Mouse (Mus musculus): ENCODE data around the gene Scimp. TPM values are rescaled to one million over a fixed set of nuclear protein-coding genes. Genes with fewer than 3 reads are reported as not detected.

Scimp gene
- total RNA-seq, 1 experiment, result not detected

DNA sequence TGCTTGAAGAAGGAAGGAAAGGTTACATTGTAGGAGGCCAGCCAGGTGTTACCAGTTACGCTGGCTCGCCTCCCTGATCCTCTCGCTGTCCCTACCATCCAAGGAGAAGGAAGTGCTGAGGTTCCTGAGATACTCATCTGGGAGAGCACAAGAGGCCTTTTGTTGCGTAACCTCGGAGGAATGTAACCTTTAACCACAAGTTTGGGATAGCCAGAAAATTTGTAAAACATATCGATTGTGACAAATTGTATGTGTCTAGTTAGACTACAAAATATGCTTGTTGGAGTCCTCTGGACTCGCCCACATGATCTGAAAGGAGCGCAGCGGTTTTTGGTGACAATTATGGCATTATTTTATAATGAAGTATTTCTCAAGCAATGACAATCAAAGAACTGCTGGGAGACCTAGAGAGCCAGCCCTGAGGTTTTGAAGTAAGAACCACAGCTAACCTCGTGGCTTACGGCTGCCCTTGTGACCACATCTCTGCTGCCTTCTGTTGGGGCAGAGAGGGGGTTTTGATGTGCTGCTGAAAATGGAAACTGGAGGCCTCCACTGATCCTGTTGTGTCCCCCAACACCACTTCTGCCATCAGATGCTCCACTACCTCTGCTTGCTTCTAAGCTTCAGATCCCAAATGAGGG lies 16.7 kb upstream of the Scimp start:
- DNase-seq (ENCODE audit: low read depth, low spot score), result no peak
- Histone ChIP-seq H3K9me3 (ENCODE audit: control insufficient read depth, insufficient read depth, low read depth, low read length) (no peaks in the 10 kb centered on the region), H3K36me3 (ENCODE audit: control insufficient read depth, insufficient read depth, low read length, poor library complexity, severe bottlenecking) (no peaks in the 10 kb centered on the region), H3K9ac (ENCODE audit: insufficient read depth, low read depth, low read length, poor library complexity, severe bottlenecking) (no peak overlapping the region), H3K4me1 (ENCODE audit: control insufficient read depth in 2 of 2, insufficient read depth in 2 of 2, low read length in 2 of 2, poor library complexity in 1 of 2) (no peaks in the 10 kb centered on the region), H3K27ac (ENCODE audit: insufficient read depth, low read depth, low read length, poor library complexity, severe bottlenecking) (no peak overlapping the region), H3K4me3 (ENCODE audit: insufficient read depth in 1 of 2, low read depth in 1 of 2, low read length in 2 of 2, poor library complexity in 1 of 2, severe bottlenecking in 1 of 2) (no peak overlapping the region)
- in situ Hi-C loops (cut with MboI; ENCODE audit: low sequenced_read_pairs in 2 of 2, unreplicated experiment in 2 of 2), result no loop called here
- TF ChIP-seq CHD2 (IDR thresholded peaks at IDR 0.05; ENCODE audit: low read depth, low read length) (no peak), ZC3H11A (IDR thresholded peaks at IDR 0.05; ENCODE audit: borderline replicate concordance, low read depth, low read length) (no peak), MAFK (IDR thresholded peaks at IDR 0.05; ENCODE audit: insufficient read depth, low read depth, low read length) (no peak), ZNF384 (IDR thresholded peaks at IDR 0.05; ENCODE audit: low read depth, low read length) (no peak), HCFC1 (IDR thresholded peaks at IDR 0.05; ENCODE audit: borderline replicate concordance, insufficient read depth, low read length) (no peak)

DNA sequence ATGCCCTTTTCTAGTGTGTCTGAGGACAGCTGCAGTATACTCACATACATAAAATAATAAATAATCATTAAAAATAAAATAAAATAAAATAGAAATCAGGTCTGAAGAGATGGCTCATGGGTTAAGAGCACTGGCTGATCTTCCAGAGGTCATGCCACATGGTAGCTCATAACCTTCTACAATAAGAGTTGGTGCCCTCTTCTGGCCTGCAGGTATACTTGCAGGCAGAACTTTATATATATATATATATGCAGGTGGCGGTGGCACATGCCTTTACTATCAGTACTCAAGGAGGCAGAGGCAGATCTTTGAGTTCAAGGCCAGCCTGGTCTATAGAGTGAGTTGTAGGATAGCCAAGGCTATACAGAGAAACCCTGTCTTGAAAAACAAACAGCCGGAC lies 13.8 kb upstream of the Scimp start:
- Histone ChIP-seq H3K4me3 (ENCODE audit: insufficient read depth in 1 of 2, low read depth in 1 of 2, low read length in 2 of 2, poor library complexity in 1 of 2, severe bottlenecking in 1 of 2) (no peak overlapping the region), H3K27ac (ENCODE audit: insufficient read depth, low read depth, low read length, poor library complexity, severe bottlenecking) (no peak overlapping the region), H3K36me3 (ENCODE audit: control insufficient read depth, insufficient read depth, low read length, poor library complexity, severe bottlenecking) (no peaks in the 10 kb centered on the region), H3K9me3 (ENCODE audit: control insufficient read depth, insufficient read depth, low read depth, low read length) (no peaks in the 10 kb centered on the region), H3K9ac (ENCODE audit: insufficient read depth, low read depth, low read length, poor library complexity, severe bottlenecking) (no peak overlapping the region), H3K4me1 (ENCODE audit: control insufficient read depth in 2 of 2, insufficient read depth in 2 of 2, low read length in 2 of 2, poor library complexity in 1 of 2) (no peaks in the 10 kb centered on the region)
- no peak for TF ChIP-seq HCFC1 (IDR thresholded peaks at IDR 0.05; ENCODE audit: borderline replicate concordance, insufficient read depth, low read length)
- TF ChIP-seq ZNF384 (IDR thresholded peaks at IDR 0.05; ENCODE audit: low read depth, low read length), result no peak
- TF ChIP-seq ZC3H11A (IDR thresholded peaks at IDR 0.05; ENCODE audit: borderline replicate concordance, low read depth, low read length), result no peak
- TF ChIP-seq MAFK (IDR thresholded peaks at IDR 0.05; ENCODE audit: insufficient read depth, low read depth, low read length), result no peak
- TF ChIP-seq CHD2 (IDR thresholded peaks at IDR 0.05; ENCODE audit: low read depth, low read length), result no peak
- in situ Hi-C loops (cut with MboI; ENCODE audit: low sequenced_read_pairs in 2 of 2, unreplicated experiment in 2 of 2), result no loop called here
- no peak for DNase-seq (ENCODE audit: low read depth, low spot score)

DNA sequence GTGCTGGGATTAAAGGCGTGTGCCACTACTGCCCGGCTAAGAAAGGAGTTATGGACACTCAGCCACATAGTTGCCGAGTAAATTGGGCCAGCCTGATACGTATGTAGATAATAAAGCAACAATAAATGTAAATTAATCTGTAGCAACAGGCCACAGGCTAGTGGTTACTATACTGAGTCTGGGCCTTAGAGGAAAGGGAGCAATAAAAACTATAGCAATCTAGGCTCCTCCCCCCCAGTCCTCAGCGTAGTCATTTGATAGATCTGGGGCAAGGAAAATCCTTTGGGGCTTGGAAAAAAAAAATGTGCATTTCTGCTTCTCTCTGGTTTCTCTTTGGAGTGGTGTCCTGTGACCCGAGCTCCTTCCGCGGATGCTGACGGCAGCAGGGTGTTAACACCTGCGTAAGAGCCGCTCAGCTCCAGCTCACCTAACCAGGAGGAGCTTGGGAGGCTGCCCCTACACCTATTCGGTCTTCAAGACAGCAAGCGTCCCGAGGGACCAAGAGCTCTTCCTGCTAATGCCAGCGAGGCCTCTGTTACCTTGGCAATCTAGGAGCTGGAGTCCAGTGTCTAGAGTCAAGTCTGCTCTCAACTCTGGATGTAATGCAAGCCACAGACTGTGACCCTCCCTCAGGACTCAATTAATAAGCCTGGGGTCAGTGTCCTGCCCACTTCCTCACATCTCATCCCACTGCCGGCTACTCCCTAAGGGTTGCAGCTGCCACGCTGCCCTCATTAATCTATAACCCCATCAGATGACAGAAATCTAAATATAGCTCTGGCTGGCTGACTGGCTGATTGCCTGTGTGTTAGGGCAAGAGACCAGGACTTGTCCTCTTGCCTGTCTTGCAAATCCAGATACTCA lies 9.6 kb upstream of the Scimp start:
- no peaks in the 10 kb centered on the region for H3K9me3 ChIP-seq (ENCODE audit: control insufficient read depth, insufficient read depth, low read depth, low read length)
- H3K4me3 ChIP-seq (ENCODE audit: insufficient read depth in 1 of 2, low read depth in 1 of 2, low read length in 2 of 2, poor library complexity in 1 of 2, severe bottlenecking in 1 of 2), result no peak overlapping the region
- H3K36me3 ChIP-seq (ENCODE audit: control insufficient read depth, insufficient read depth, low read length, poor library complexity, severe bottlenecking), result no peaks in the 10 kb centered on the region
- H3K9ac ChIP-seq (ENCODE audit: insufficient read depth, low read depth, low read length, poor library complexity, severe bottlenecking), result no peak overlapping the region
- no peak for DNase-seq (ENCODE audit: low read depth, low spot score)
- H3K27ac ChIP-seq (ENCODE audit: insufficient read depth, low read depth, low read length, poor library complexity, severe bottlenecking), result no peak overlapping the region
- TF ChIP-seq CHD2 (IDR thresholded peaks at IDR 0.05; ENCODE audit: low read depth, low read length), result no peak
- no peak for TF ChIP-seq ZC3H11A (IDR thresholded peaks at IDR 0.05; ENCODE audit: borderline replicate concordance, low read depth, low read length)
- no peak for TF ChIP-seq MAFK (IDR thresholded peaks at IDR 0.05; ENCODE audit: insufficient read depth, low read depth, low read length)
- no peak for TF ChIP-seq HCFC1 (IDR thresholded peaks at IDR 0.05; ENCODE audit: borderline replicate concordance, insufficient read depth, low read length)
- no peak for TF ChIP-seq ZNF384 (IDR thresholded peaks at IDR 0.05; ENCODE audit: low read depth, low read length)
- in situ Hi-C loops (cut with MboI; ENCODE audit: low sequenced_read_pairs in 2 of 2, unreplicated experiment in 2 of 2), result no loop called here
- no peaks in the 10 kb centered on the region for H3K4me1 ChIP-seq (ENCODE audit: control insufficient read depth in 2 of 2, insufficient read depth in 2 of 2, low read length in 2 of 2, poor library complexity in 1 of 2)

DNA sequence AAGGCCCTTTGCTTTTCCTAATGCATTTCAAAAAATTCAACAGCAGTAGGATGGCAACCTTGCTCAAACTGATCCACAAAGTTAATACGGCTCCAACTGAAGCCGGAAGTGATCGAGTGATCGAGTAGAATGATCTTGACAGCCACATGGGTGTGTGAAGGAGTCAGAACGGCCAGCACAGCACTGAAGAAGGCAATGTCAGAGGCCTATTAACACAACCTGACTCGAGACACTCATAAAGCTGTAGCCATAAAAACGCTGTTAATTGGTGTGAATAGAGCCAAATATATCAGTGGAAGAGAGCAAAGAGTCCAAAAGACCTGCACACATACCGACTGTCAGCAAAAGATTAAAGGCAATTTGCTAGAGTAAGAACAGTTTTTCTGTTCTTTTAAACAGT lies 7.7 kb upstream of the Scimp start:
- no peak for DNase-seq (ENCODE audit: low read depth, low spot score)
- in situ Hi-C loops (cut with MboI; ENCODE audit: low sequenced_read_pairs in 2 of 2, unreplicated experiment in 2 of 2), result no loop called here
- Histone ChIP-seq H3K4me1 (ENCODE audit: control insufficient read depth in 2 of 2, insufficient read depth in 2 of 2, low read length in 2 of 2, poor library complexity in 1 of 2) (no peaks in the 10 kb centered on the region), H3K4me3 (ENCODE audit: insufficient read depth in 1 of 2, low read depth in 1 of 2, low read length in 2 of 2, poor library complexity in 1 of 2, severe bottlenecking in 1 of 2) (no peak overlapping the region), H3K36me3 (ENCODE audit: control insufficient read depth, insufficient read depth, low read length, poor library complexity, severe bottlenecking) (no peaks in the 10 kb centered on the region), H3K27ac (ENCODE audit: insufficient read depth, low read depth, low read length, poor library complexity, severe bottlenecking) (no peak overlapping the region), H3K9me3 (ENCODE audit: control insufficient read depth, insufficient read depth, low read depth, low read length) (no peaks in the 10 kb centered on the region), H3K9ac (ENCODE audit: insufficient read depth, low read depth, low read length, poor library complexity, severe bottlenecking) (no peak overlapping the region)
- TF ChIP-seq ZC3H11A (IDR thresholded peaks at IDR 0.05; ENCODE audit: borderline replicate concordance, low read depth, low read length) (no peak), ZNF384 (IDR thresholded peaks at IDR 0.05; ENCODE audit: low read depth, low read length) (no peak), MAFK (IDR thresholded peaks at IDR 0.05; ENCODE audit: insufficient read depth, low read depth, low read length) (no peak), CHD2 (IDR thresholded peaks at IDR 0.05; ENCODE audit: low read depth, low read length) (no peak), HCFC1 (IDR thresholded peaks at IDR 0.05; ENCODE audit: borderline replicate concordance, insufficient read depth, low read length) (no peak)
